Mouse (Mus musculus) stomach, postnatal 0 days (tissue): ENCODE results near the gene Sox2. TPM values are rescaled to one million over a fixed set of nuclear protein-coding genes. Genes with fewer than 3 reads are reported as not detected.

Experiments used
- ATAC-seq: fragments of 200-750 bp; cut with Nextera tagmentation; 2 replicates; pipeline ENCODE4 v1.8.0; 2017; ENCODE audit not compliant: low FRiP score, low TSS enrichment
- DNase-seq: peaks from one replicate; pipeline ENCODE4 v3.0.0-alpha.2; 2016; ENCODE audit warnings: low spot score
- H3K27ac ChIP-seq: fragments of 300-500 bp; sonication (generic); replicated peaks from 2 replicates; pipeline ENCODE4 v1.5.1; 2014; ENCODE audit warnings: mild to moderate bottlenecking, control low read depth
- H3K27me3 ChIP-seq: fragments of 300-500 bp; sonication (generic); 2 replicates; pipeline ENCODE4 v1.6.1; 2014; ENCODE audit warnings: low read length; ENCODE audit not compliant: control insufficient read depth, insufficient read depth
- H3K36me3 ChIP-seq: fragments of 300-500 bp; sonication (generic); 2 replicates; pipeline ENCODE4 v1.6.1; 2014; ENCODE audit warnings: low read length, mixed read lengths; ENCODE audit not compliant: control insufficient read depth, insufficient read depth
- H3K4me1 ChIP-seq: fragments of 300-500 bp; sonication (generic); replicated peaks from 2 replicates; pipeline ENCODE4 v1.6.1; 2014; ENCODE audit warnings: antibody characterized with exemption; ENCODE audit not compliant: control insufficient read depth, insufficient read depth
- H3K4me2 ChIP-seq: fragments of 300-500 bp; sonication (generic); replicated peaks from 2 replicates; pipeline ENCODE4 v1.6.1; 2014; ENCODE audit warnings: low read depth, mild to moderate bottlenecking, control low read depth, moderate library complexity
- H3K4me3 ChIP-seq: fragments of 300-500 bp; sonication (generic); 2 replicates; pipeline ENCODE4 v1.5.1; 2014; ENCODE audit warnings: low read depth, low read length, control low read depth
- H3K9ac ChIP-seq: fragments of 300-500 bp; sonication (generic); 2 replicates; pipeline ENCODE4 v1.6.1; 2014; ENCODE audit warnings: mild to moderate bottlenecking, low read length, control low read depth, mixed read lengths
- H3K9me3 ChIP-seq: fragments of 300-500 bp; sonication (generic); 2 replicates; pipeline ENCODE4 v1.6.1; 2016; ENCODE audit warnings: low read length; ENCODE audit not compliant: control insufficient read depth
- CTCF ChIP-seq: IDR thresholded peaks from 2 replicates; pipeline ENCODE4 v1.5.1; 2016; ENCODE audit warnings: antibody characterized with exemption, low read depth, mild to moderate bottlenecking, moderate library complexity
- EP300 ChIP-seq: optimal IDR thresholded peaks from 2 replicates; pipeline ENCODE3; 2016; ENCODE audit warnings: antibody characterized with exemption
- WGBS: fragments of 180-500 bp; shearing (Covaris S2); extraction: QIAGEN DNeasy Blood & Tissue Kit; methylation state at CpG from one replicate; pipeline ENCODE4 v1.1.7; 2014; 5-methylcytosine and 5-hydroxymethylcytosine counted together
- microRNA counts: library from miRNA; unstranded; fragments of <30 nt; microRNA quantifications from one replicate; lab custom pipeline; 2015
- microRNA-seq: library from miRNA; unstranded; fragments of <30 nt; microRNA quantifications from one replicate; pipeline ENCODE4, GENCODE M21; 2016
- polyA plus RNA-seq: library from polyadenylated mRNA; unstranded; fragments of >200 nt; fragmentation: Nextera tagmentation; extraction: Ambion mirVana; gene quantifications from 2 replicates; pipeline ENCODE4 v1.2.1, GENCODE M21; 2015

Gene Sox2
- polyA plus RNA-seq, 1 experiment from 2014 or later = 14.7 TPM

DNA sequence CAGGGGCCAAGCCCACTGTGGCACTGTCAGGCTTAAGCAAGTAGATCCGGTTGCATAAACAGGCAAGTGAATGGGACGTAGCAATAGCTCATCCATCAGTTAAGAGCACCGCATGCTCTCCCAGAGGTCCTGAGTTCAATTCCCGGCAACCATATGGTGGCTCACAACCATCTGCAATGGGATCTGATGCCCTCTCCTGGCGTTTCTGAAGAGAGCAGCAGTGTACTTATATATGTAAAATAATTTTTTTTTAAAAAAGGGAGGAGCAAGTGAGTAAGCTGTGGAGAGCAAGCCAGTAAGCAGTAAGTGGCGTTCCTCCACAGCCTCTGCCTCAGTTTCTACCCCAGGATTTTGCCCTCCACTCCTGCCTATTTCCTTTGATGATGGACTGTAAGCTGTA lies 37.9 kb downstream of the Sox2 start:
- no peaks in the 10 kb centered on the region for H3K27me3 ChIP-seq
- TF ChIP-seq CTCF (no peak), EP300 (no peak)
- H3K9ac ChIP-seq = no peak overlapping the region
- H3K4me1 ChIP-seq = no peaks in the 10 kb centered on the region; the same call in 1 of the 2 replicates
- ATAC-seq = no peak
- H3K4me2 ChIP-seq = no peak overlapping the region
- no peaks in the 10 kb centered on the region for H3K36me3 ChIP-seq
- no peak overlapping the region for H3K4me3 ChIP-seq
- DNase-seq = no peak
- no peak overlapping the region for H3K27ac ChIP-seq
- 71% methylated on average over 6 of the region's 6 CpGs for WGBS
- no peaks in the 10 kb centered on the region for H3K9me3 ChIP-seq

- WGBS = 23% methylated on average over 20 of the region's 20 CpGs
- Histone ChIP-seq H3K9me3 (no peaks in the 10 kb centered on the region), H3K27me3 (no peaks in the 10 kb centered on the region), H3K9ac (peak overlapping the region; percentile 31; the same call in 1 of the 2 replicates), H3K36me3 (no peaks in the 10 kb centered on the region), H3K4me2 (peak overlapping the region; percentile 47), H3K27ac (no peak overlapping the region), H3K4me1 (no peaks in the 10 kb centered on the region; the same call in 1 of the 2 replicates), H3K4me3 (peak overlapping the region; percentile 4; the same call in 1 of the 2 replicates)
- ATAC-seq (no peak), DNase-seq (no peak)
- TF ChIP-seq EP300 (no peak), CTCF (no peak)
These were observed 41.6 kb downstream of the Sox2 start for GRCm38 (mm10) chr3:34691703-34692393.

- ATAC-seq (no peak), DNase-seq (no peak)
- H3K36me3 ChIP-seq = no peaks in the 10 kb centered on the region
- TF ChIP-seq CTCF = no peak
- TF ChIP-seq EP300 = no peak
- 34% methylated on average over 15 of the region's 15 CpGs for WGBS
- H3K27ac ChIP-seq = no peak overlapping the region
- H3K9me3 ChIP-seq = no peaks in the 10 kb centered on the region
- no peaks in the 10 kb centered on the region for H3K27me3 ChIP-seq
- peak overlapping the region; percentile 31; the same call in 1 of the 2 replicates for H3K9ac ChIP-seq
- H3K4me1 ChIP-seq = no peaks in the 10 kb centered on the region; the same call in 1 of the 2 replicates
- peak overlapping the region; percentile 4; the same call in 1 of the 2 replicates for H3K4me3 ChIP-seq
- peak overlapping the region; percentile 47 for H3K4me2 ChIP-seq
These were observed 42.2 kb downstream of the Sox2 start for GRCm38 (mm10) chr3:34692394-34692745.

MicroRNA genes within 50 kb of the gene (microRNA counts, 519-probe panel; counts per million panel counts)
- not detected for microRNA mmu-miR-1897-3p (lab: Ali Mortazavi, UCI)

Small RNA genes lying within 50 kb of the gene (microRNA-seq; reads per million reads assigned to microRNA genes)
- not detected for gene Mir1897
